Mouse (Mus musculus) adrenal gland, adult (tissue): ENCODE data around the gene Shq1.
A peak's percentile ranks its signal among the peaks of the same experiment; 100 is the strongest.

Experiments used
- DNase-seq, 2 experiments: peaks; one replicate each; pipeline ENCODE4 v3.0.0; 2022 to 2023; ENCODE audit warnings: low spot score in 1 of 2; ENCODE audit not compliant: inconsistent age in 2 of 2

The Shq1 gene

DNA sequence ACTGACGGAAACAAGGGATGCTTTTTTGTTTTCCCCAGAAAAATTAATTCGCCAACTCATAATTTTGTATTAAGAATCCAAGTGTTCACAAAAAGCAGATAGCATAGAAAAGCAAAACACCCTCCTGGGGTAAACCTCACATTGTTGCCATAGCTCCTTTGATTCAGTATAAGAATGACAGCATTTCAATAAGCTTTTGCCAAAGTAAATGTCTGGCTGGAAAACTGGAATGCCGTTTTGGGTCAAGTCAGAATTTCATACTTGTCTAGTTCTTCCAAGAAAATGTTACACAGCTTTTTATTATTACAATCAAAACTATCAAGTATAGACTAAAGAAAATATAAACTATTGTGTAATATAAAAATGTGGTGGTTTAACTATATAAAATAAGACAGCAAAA is 61.7 kb downstream of the Shq1 start:
- DNase-seq: no peak

DNA sequence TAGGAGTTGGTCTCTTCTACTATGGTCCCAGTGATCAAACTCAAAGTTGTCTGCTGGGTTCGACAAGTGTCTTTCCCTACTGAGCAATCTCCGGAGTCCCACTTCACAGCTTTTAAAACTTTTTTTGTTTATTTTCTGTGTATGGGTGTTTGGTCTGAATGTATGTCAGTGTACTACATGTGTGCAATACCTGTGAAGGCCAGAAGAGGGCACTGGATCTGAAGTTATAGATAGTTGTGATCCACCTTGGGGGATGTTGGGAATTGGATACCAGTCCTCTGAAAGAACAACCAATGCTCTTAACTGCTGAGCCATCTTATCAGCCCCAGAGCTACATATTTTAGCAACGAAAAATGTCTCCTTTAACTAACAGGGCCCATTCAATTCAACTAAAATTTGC is 62.5 kb downstream of the Shq1 start:
- peak in 1 of 2 experiments; percentile 54 for DNase-seq

DNA sequence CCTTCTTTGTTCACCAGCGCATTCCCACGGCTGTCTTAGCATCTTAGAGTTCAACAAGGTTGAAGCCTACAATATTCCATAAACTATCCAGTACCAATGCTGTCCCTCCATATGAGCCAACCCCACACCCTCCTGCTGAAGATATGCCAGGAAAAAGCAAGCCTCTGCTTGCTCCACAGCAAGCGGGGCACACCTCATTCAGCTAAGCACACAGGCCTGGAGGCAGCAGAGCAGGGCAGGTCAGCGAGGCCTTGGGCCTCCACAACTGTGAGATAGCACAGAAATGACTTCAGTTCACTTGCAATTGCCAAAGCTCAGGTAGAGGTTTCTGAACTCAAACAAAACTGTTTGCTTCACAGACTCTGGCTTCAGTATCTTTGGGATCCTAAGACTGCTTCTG is 64.2 kb downstream of the Shq1 start:
- no peak for DNase-seq

DNA sequence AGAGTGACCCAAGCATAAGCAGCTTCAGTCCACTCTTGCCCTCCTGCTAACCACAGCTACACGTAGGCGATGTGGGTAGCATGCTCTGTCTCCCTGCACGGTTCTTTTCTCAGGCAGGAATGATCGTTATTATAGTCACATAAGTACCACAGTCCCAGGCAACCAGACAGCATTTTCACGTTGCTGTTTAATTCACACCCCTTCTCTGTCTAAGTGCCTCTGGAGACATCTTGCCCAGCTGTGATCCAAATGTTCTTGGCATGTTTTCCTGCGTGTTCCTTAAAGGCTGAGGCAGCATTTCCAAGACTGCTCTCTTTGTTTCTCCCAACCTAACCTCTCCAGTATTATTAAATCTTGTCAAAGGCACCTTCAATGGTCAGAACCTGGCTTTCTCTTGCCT is 67.3 kb downstream of the Shq1 start:
- no peak for DNase-seq

DNA sequence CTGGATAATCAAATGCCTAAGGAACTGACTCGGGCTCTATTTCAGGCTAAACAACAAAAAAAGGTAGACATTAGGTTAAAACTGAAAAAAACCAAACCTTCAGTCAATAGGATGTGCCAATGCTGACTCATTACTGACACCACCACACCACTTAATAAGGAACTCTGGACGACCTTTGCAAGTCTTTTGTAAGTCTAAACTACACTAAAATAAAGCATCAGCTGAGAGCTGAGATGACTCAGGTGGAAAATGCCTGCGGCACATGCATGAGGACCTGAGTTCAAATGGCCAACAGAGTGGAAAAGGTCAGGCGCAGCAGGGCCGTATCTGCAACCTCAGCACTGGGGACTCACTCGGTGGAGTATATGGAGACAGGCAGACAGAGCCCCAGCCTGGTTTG is 69.3 kb downstream of the Shq1 start:
- DNase-seq: peak in 1 of 2 experiments; percentile 41

DNA sequence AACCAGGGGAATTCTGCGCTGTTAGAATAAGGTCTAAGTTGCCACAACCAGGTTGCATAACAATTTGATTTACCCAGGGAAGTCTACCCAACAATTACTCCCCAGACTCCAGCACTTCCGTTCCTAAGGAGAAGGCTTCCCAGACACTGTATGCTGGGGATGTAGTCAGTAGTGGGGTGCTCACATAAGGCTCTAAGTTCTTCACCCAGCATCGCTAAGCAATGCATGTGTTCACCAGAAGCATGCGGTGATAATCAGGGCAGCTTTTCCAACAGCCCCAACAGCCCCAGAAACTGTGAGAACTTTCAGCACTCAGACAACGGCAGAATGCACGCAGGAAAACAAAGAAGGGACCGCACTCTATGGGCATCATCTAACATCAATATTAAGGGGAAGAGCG is 77.1 kb downstream of the Shq1 start:
- no peak for DNase-seq

DNA sequence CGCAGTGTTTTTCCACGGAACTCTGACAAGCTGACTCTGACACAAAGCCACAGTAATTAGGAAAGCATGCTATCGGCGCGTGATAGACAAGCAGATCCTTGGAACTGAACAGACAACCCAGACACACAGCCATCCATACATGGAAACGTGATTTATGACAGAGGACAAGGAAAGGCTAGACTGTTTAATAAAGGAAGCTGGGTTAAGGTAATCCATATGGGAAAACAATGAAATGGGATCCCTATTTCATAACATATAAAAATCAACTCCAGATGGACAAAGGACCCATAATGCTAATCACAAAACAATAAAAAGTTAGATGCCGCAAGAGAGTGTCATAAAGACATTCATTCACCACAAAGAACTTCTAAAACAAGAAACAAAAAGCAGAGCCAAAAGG is 78.0 kb downstream of the Shq1 start:
- DNase-seq: no peak

DNA sequence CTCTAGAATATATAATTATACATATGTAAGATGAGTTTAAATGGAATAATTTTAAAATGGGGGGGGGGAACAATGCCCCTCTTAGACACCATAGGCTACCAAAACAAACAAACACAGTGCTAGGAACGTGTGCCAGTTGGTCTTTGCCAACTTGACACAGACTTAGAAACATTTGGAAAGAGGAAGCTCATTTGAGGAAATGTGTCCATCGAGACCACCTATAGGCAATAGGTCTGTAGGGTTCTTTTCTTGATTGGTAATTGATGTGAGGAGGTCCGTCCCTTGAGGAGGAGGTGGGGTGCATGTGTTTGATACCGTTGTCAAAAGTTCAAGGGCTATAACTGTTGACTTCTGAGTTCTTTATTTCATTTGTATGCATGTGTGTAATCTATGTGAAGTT is 80.4 kb downstream of the Shq1 start:
- no peak for DNase-seq

DNA sequence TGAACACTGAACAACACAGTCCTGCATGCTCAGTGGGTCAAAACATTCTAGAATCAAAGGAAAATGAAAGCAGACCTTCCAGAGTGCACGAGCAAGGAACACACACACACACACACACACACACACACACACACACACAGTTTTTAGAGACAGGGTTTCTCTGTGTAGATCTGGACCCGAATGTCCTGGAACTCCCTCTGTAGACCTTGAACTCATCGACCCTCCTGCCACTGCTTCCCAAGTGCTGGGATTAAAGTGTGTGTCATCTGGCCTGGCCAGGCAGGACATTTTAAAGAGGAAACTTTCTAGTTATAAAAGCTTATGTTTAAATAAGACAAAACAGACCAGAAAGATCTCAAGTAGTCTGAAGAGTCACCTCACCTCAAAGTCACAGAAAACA is 82.1 kb downstream of the Shq1 start:
- peak in 1 of 2 experiments; percentile 16 for DNase-seq

DNA sequence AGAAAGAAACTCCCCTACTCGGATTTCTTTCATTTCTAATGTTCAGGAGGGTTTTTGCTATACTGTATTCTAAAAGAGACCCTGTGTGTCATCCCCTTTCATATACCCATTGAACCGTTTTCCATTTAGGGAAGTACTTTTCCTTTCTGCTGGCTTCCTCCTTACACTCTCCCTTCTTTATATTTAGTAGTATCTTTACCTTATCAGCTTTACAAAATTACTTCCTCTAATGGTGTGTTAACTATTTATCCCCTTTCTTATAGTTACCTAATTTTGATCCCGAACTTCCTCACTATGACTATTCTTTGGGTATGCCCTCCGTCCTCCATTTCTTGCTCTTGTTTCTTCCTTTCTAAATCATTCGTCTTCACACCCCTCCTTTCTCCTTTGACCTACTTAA is 84.2 kb downstream of the Shq1 start:
- no peak for DNase-seq

DNA sequence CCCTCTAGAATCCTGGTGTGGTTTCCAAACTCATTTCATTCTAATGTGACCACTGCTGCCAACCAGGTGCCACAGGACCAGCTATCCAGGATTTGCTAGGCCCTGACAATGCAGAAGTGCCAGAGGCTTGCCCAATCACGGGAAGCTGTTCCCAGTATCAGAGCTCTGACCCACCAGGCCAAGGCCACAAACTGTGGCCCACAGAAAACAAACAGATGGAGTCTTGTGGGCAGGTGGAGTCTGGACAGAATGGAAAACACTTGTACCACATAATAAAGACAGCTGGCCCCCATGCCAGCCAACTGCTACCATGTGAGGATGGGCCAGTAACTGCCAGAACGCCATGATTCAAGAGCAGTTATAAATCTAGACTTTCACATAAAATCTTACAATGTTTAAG is 89.0 kb downstream of the Shq1 start:
- no peak for DNase-seq

DNA sequence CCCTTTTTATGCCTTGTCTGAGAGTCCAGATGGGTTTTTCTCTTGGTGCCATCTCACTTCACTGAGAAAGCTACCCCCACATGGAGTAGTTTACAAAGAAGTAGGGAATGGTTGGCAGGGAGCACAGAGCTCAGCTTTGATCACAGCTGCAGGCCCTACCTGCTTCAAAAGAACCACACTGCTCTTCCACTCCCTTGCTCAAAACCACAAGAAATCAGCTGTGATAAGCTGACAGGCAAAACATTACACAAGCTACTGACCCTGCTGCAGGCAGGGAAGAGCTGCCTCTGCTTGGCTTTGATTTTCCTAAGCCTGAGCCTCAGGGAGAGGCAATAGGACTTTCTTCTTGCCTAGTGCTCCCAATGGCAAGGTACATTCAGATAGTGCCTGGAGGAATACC is 89.9 kb downstream of the Shq1 start:
- DNase-seq: no peak

DNA sequence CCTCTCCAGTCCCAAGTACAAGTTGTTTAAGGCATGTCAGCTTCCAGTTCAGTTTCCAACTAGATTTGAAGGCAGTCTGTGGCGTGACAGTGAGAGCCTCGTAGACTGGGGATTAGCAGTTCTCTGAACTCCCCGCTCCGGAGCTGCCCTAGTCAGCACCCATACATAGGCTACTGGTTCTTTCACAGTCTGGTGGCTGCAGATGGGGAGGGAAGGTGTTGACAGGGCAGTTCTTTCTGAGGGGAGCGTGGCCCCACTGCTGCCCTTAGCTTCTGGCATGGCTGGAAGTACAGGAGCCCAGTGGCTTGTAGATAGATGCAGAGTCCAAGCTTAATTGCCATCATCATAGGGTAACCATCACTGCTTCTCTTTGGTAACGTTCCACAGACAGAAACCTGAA is 93.4 kb downstream of the Shq1 start:
- no peak for DNase-seq

DNA sequence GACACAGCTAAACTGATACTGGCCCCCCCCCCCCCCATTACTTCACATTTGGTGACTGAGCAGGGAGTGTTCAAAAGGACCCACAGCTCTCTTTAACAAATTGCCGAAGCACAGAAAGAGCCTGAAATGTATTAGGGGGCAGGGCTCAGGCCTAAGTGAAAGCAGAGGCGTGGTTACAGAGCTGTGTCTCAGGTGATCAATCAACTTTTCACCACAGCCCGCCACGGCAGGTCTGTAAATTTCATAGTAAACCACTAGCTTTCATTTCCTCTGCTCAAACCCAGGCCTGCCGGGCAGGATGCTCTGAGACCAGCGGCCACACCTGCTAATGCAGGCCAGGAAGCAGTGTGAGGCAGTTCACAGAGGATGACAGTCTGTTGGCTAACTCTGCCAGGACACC is 94.8 kb downstream of the Shq1 start:
- DNase-seq: no peak

DNA sequence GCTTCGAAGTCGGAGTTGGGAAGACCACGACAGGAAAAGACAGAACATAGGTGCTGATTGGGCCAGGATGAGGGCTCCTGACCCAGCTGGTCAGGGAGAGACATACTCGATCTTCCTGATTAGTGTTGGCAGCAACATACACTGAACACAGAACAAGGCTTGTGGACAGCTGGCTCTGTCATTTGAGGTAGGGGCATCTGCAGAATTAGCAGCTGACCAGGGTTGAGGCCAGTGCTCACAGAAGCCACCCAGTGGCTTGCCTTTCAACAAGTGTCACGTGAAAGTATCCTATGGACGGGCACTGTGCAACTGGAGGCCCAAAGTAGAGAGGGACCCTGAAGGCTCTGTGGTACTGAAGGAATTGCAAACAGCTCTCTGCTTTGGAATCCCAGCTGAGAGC is 104.2 kb downstream of the Shq1 start:
- no peak for DNase-seq

DNA sequence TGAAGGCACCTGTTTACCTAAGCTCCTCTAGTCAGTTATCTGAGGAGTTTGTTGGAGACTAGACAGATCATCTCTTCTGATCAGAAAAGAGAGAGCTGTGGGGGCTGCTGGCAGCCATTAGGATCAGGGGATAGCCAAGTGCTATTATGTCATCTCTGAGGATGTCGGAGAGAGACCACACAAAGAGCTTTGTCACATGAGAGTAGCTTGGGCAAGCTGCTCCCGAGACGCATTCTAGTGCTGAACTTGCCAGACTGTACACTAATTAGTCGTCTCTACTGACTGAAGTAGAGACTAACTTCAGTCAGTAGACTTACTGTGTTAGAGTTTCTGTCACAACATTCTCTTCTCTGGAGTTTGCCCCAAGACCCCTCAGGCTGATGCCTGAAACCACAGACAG is 106.4 kb downstream of the Shq1 start:
- DNase-seq: no peak

DNA sequence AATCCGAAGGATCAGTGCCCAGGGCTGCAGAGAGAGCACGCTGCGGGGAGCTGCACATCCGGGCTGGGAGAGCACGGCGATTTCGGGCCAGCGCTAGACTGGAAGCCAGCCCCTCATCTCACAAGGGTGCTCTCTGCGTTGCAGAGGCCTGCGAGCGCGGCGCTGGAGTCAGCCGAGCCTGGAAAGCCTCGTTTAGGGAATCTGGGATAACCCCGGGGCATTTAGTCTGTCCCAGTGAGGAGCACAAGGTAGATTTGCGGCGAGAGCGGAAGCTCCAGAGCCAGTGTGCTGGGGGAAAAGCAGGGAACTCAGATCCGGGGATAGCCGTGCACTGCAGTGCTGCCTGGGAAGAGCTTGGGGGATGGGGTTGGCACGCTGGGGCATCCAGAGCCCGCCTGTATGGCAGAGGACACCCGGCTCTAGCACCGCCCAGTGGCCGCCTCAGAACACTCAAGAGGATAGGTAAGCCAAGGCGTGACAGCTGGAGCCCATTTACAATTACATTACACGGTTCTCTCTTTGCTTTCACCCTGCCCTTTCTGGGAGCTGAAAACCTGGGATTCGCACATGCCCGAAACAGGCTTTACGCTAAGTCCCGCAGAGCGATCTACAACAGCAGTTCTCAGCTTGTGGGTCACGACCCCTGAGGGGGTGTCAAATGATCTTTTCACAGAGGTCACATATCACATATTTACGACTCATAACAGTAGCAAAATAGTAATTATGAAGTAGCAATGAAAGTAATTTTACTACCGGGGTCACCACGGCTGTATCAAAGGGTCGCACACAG is 107.2 kb downstream of the Shq1 start:
- DNase-seq: peak; percentile 81 to 88

DNA sequence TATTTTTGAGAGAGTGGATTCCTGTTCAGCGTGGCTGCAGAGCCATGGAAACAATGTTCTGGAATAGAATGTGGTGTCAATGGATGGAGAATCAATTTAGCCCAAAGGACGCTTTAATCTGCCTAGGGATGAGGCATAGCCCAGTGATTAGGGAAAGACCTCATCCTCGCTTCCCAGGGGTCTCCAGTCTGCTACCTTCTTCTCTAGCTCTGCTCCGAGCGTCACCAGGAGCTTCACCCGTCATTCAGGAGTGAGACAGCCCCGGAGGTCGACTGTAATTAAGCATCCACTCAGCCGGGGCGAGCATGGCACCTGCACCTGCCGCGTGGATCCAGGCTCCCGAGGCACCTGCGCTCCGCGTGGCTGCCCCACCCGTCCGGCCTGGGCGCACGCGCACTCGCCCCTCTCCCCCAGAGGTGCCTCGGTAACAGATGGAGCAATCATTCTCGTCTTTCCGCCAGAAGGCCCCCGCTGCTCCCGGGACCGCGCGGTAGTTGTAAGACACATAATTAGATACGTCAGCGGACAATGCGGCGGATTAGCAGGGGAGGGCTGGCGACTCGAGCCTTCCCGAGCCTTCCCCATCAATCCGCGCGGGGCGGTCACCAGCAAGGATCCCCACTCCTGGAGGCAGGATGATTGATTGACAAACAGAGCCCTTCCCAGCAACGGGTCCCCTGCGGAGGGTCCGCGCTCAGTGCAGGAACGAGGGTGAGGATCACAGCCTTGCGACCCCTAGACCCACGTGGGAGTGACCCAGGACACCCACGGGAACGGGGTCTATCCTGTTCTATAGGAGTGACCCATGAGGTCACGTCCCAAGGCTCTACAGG is 108.0 kb downstream of the Shq1 start:
- peak; percentile 28 to 35 for DNase-seq

DNA sequence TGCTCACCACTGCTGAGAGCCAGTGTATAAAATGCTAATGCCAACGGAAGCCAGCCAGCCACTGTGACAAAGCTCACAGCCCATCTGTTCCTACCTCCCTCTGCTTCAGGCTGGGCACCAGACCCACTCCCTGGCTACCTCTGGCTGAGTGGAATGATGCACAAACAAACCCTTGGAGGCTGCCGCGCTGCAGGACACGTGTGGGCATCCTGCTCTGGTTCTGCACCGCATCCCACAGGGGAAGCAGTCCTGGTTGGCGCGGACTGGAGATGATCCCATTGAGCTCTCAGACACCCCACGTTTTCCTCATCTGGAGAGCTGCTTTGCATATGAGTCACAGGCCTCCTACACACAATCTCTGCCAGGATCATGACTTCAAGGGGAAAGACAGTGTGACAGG is 112.9 kb downstream of the Shq1 start:
- peak; percentile 18 to 59 for DNase-seq

DNA sequence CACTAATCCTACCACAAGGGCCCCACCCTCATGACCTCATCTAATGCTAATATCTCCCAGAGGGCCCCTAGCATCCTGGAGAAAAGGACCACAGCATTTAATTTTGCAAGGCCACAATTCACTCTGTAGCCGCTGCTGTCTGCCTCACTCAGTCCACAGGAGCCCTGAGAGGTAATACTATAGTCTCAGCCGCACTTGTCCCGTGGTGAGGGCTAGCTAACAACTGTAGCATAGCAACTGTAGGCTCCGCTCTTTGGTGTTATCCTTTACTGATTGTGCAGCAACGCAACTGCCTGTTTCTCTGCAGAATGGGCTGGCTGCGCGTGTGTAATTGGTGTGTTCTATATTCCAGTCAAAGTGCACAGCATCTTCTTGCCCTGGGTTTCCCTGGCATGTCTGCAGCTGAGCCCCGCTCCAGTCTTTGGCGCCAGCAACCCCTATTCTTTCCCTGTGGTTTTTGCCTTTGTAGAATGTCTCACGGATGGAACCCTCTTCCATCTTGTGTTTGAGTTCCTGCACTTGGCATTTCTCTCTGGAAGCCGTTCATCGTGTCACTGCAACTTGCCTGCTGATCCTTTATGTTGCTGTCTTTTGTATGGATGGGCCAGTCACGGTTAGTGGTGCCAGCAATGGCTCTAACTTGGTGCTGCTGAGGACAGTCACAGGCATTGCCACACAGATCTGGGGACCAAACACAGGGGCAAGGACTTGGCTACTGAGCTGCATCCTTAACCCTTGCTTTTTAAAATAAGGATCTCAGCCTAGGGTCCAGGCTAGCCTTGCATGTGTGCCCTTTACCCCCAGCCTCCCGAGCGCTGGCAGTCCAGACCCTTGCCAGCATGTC is 128.6 kb downstream of the Shq1 start:
- no peak for DNase-seq

DNA sequence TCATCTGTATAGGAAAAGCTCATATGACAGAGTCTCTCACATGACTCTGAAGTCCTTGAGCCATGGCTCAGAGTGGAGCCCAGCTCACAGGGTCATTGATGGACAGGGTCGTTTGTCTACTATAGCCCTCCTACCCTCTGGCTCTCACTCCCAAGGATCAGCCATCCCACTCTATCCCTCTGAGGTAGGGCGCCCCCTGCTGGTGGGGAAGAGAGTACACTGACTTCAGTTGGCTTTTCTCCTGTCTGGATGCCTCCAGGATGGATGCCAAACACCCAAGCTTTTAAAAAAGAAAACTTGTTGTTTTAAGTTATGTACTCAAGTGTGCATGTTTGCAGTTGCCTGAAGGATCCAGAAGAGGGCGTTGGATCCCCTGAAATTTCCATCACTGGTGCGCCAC is 131.3 kb downstream of the Shq1 start:
- DNase-seq: peak in 1 of 2 experiments; percentile 71

DNA sequence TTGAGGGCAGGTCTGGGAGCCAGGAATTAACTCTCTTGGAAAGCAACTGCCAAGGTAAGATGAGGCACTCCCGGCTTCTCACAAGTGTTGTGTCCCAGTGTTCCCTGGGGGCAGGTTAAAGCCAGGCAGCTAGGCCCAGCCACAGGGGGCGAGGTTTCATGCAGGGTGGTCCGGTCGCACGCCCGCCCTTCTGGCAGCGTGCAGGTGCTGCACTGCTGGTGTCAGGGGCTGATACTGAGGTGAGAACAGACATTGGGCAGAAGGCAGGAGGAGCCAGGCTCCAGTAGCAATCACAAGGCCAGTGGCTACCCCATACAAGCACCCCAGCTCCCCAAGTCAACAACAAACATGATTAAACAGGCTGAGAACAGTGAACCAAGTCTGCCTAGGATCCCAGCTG is 132.4 kb downstream of the Shq1 start:
- no peak for DNase-seq
